Mouse (Mus musculus) limb, embryonic 14.5 days (tissue): Measurements from ENCODE around the gene Gm36176. TPM values are rescaled to one million over a fixed set of nuclear protein-coding genes. Genes with fewer than 3 reads are reported as not detected.

Source experiments
- ATAC-seq: fragments of 200-750 bp; cut with Nextera tagmentation; 2 replicates; pipeline ENCODE4 v1.8.0; 2017; ENCODE audit warnings: low read depth, moderate number of reproducible peaks, moderate TSS enrichment; ENCODE audit not compliant: low FRiP score
- DNase-seq: peaks from one replicate; pipeline ENCODE4 v3.0.0-alpha.2; 2015; ENCODE audit warnings: low spot score
- H3K27ac ChIP-seq: fragments of 300-500 bp; sonication (generic); replicated peaks from 2 replicates; pipeline ENCODE4 v1.5.1; 2014; ENCODE audit warnings: low read depth, mild to moderate bottlenecking, low read length, moderate library complexity, mixed read lengths
- H3K27me3 ChIP-seq: fragments of 300-500 bp; sonication (generic); 2 replicates; pipeline ENCODE4 v1.6.1; 2014; ENCODE audit warnings: low read length, mixed read lengths; ENCODE audit not compliant: control insufficient read depth, insufficient read depth
- H3K36me3 ChIP-seq: fragments of 300-500 bp; sonication (generic); 2 replicates; pipeline ENCODE4 v1.6.1; 2014; ENCODE audit warnings: mild to moderate bottlenecking, low read length, moderate library complexity, mixed read lengths; ENCODE audit not compliant: control insufficient read depth, insufficient read depth
- H3K4me1 ChIP-seq: fragments of 300-500 bp; sonication (generic); 2 replicates; pipeline ENCODE4 v1.6.1; 2014; ENCODE audit warnings: antibody characterized with exemption, low read length, mixed read lengths; ENCODE audit not compliant: control insufficient read depth, insufficient read depth
- H3K4me2 ChIP-seq: fragments of 300-500 bp; sonication (generic); replicated peaks from 2 replicates; pipeline ENCODE4 v1.6.1; 2014; ENCODE audit warnings: low read depth, mild to moderate bottlenecking, low read length, moderate library complexity; ENCODE audit not compliant: severe bottlenecking
- H3K4me3 ChIP-seq: fragments of 300-500 bp; sonication (generic); replicated peaks from 2 replicates; pipeline ENCODE4 v1.5.1; 2014; ENCODE audit warnings: low read length
- H3K9ac ChIP-seq: fragments of 300-500 bp; sonication (generic); 2 replicates; pipeline ENCODE4 v1.6.1; 2014; ENCODE audit warnings: mild to moderate bottlenecking, low read depth, low read length, moderate library complexity; ENCODE audit not compliant: severe bottlenecking
- H3K9me3 ChIP-seq: fragments of 300-500 bp; sonication (generic); 2 replicates; pipeline ENCODE4 v1.6.1; 2016; ENCODE audit warnings: low read length; ENCODE audit not compliant: control insufficient read depth
- POLR2A ChIP-seq: fragments of 200-500 bp; IDR thresholded peaks from 2 replicates; pipeline ENCODE4 v1.8.0; 2012; ENCODE audit warnings: inconsistent platforms, mild to moderate bottlenecking, moderate library complexity, borderline replicate concordance; ENCODE audit not compliant: insufficient read depth, insufficient read length; ENCODE audit errors: extremely low read depth
- WGBS: fragments of 180-500 bp; shearing (Covaris S2); extraction: QIAGEN DNeasy Blood & Tissue Kit; methylation state at CpG from one replicate; pipeline ENCODE4 v1.1.7; 2014; 5-methylcytosine and 5-hydroxymethylcytosine counted together
- polyA plus RNA-seq, 2 experiments: library from polyadenylated mRNA; depleted of rRNA in 1 of 2; stranded (reverse) in 1 of 2; unstranded in 1 of 2; fragments of >200 nt; fragmentation: Nextera tagmentation in 1 of 2; extraction: Ambion mirVana in 1 of 2; gene quantifications; 2 replicates each; pipeline versions ENCODE4 v1.2.1 to v1.2.3; 2012 to 2014

Gm36176 gene
- polyA plus RNA-seq, 2 experiments = not detected

DNA sequence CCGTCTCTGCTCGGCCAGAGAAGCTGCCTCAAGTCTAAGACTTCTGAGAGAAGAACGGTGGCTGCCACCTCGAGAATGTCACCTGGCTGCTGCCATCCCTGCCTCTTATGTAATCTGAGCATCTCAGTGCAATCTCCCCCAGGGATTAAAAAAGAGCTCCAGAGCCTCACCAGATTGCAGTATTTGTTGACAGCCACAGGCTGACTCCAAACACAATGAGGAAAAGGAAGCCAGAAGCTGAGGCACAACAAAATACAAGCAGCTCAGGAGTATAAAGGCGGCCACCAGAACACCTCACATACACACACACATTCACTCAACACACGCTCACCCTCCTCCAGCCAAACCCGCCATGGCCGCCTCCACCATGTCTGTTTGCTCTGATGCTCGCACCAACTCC lies 11.0 kb upstream of the Gm36176 start, which contains the start of gene Krtap10-10:
TSS of gene Krtap10-10 (plus strand) at position 301 of the 400 bp plus-strand sequence.
- no peak within 1 kb of the TSS for H3K9ac ChIP-seq
- H3K27ac ChIP-seq = no peak within 1 kb of the TSS
- no peaks in the 10 kb centered on the region for H3K27me3 ChIP-seq
- ATAC-seq (no peak), DNase-seq (no peak)
- no peak for TF ChIP-seq POLR2A
- H3K4me2 ChIP-seq = no peak within 1 kb of the TSS
- no peaks in the 10 kb centered on the region for H3K36me3 ChIP-seq
- H3K4me1 ChIP-seq = no peaks in the 10 kb centered on the region
- no peaks in the 10 kb centered on the region for H3K9me3 ChIP-seq
- WGBS = 64% methylated on average over 8 of the region's 9 CpGs
- H3K4me3 ChIP-seq = no peak within 1 kb of the TSS

DNA sequence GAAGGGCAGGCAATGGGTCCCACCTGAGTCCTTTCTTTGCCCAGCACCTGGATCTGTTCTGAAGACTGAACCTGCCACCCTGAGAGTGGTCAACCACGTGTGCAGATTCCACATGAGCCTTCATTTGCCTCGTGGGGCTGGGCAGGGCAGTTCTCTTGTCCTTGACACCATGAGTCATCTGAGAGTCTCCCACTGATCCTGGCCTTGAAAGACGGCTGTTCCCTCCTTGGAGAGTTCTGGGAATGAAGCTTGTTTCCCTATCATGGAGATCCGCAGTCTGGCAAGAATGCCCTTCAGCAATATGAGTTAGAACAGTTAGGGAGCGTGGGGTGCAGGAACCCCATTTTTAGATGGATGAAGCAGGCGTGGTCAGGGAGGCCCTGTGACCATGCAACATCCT lies 7.6 kb upstream of the Gm36176 start:
- TF ChIP-seq POLR2A = no peak
- 69% methylated on average over 6 of the region's 6 CpGs for WGBS
- Histone ChIP-seq H3K27me3 (no peaks in the 10 kb centered on the region), H3K4me2 (no peak overlapping the region), H3K36me3 (no peaks in the 10 kb centered on the region), H3K4me3 (no peak overlapping the region), H3K9me3 (peaks cover 8% of the 10 kb centered on the region; the same call in 1 of the 2 replicates), H3K27ac (no peak overlapping the region), H3K4me1 (no peaks in the 10 kb centered on the region), H3K9ac (no peak overlapping the region)
- ATAC-seq = no peak
- no peak for DNase-seq

GRCm38 (mm10) chr10:77846961-77847360 lies 358 bp downstream of the Gm36176 start:
- TF ChIP-seq POLR2A = no peak
- no peak overlapping the region for H3K27ac ChIP-seq

GRCm38 (mm10) chr10:77847538-77847937 lies 935 bp downstream of the Gm36176 start:
- H3K36me3 ChIP-seq = no peaks in the 10 kb centered on the region
- ATAC-seq (no peak), DNase-seq (no peak)
- no peak overlapping the region for H3K27ac ChIP-seq
- no peak overlapping the region for H3K4me2 ChIP-seq
- WGBS = 78% methylated on average over 2 of the region's 2 CpGs
- H3K4me1 ChIP-seq = no peaks in the 10 kb centered on the region
- peaks cover 10% of the 10 kb centered on the region; the same call in 1 of the 2 replicates for H3K9me3 ChIP-seq
- no peak overlapping the region for H3K4me3 ChIP-seq
- H3K27me3 ChIP-seq = no peaks in the 10 kb centered on the region
- H3K9ac ChIP-seq = no peak overlapping the region
- no peak for TF ChIP-seq POLR2A

More at GRCm38 (mm10) chr10:77846961-77847360, 358 bp downstream of the Gm36176 start:
- no peaks in the 10 kb centered on the region for H3K36me3 ChIP-seq
- no peak overlapping the region for H3K4me3 ChIP-seq
- no peak overlapping the region for H3K9ac ChIP-seq
- 24% methylated on average over 2 of the region's 2 CpGs for WGBS
- no peak overlapping the region for H3K4me2 ChIP-seq
- peaks cover 10% of the 10 kb centered on the region; the same call in 1 of the 2 replicates for H3K9me3 ChIP-seq
- H3K4me1 ChIP-seq = no peaks in the 10 kb centered on the region
- DNase-seq (no peak), ATAC-seq (no peak)
- H3K27me3 ChIP-seq = no peaks in the 10 kb centered on the region

- H3K27me3 ChIP-seq = no peaks in the 10 kb centered on the region
- no peak within 1 kb of the TSS for H3K4me3 ChIP-seq
- no peak within 1 kb of the TSS for H3K9ac ChIP-seq
- no peak for ATAC-seq
- TF ChIP-seq POLR2A = no peak
- no peak for DNase-seq
- 66% methylated on average over 9 of the region's 9 CpGs for WGBS
- H3K4me1 ChIP-seq = no peaks in the 10 kb centered on the region
- no peaks in the 10 kb centered on the region for H3K36me3 ChIP-seq
- H3K27ac ChIP-seq = no peak within 1 kb of the TSS
- H3K4me2 ChIP-seq = no peak within 1 kb of the TSS
- H3K9me3 ChIP-seq = no peaks in the 10 kb centered on the region
Measured at GRCm38 (mm10) chr10:77852559-77852958, 6.0 kb downstream of the Gm36176 start, which contains the start of gene Gm10318. Gm10318 (plus strand) TSS chr10:77852859.

- H3K9me3 ChIP-seq = no peaks in the 10 kb centered on the region
- 50% methylated on average over 7 of the region's 7 CpGs for WGBS
Measured at GRCm38 (mm10) chr10:77861675-77862074, 15.1 kb downstream of the Gm36176 start, which contains the start of gene Gm3285. Gm3285 (plus strand) TSS chr10:77861975.

More at GRCm38 (mm10) chr10:77861675-77862074, 15.1 kb downstream of the Gm36176 start, which contains the start of gene Gm3285:
- Histone ChIP-seq H3K9ac (no peak within 1 kb of the TSS), H3K27me3 (no peaks in the 10 kb centered on the region), H3K4me2 (no peak within 1 kb of the TSS), H3K36me3 (no peaks in the 10 kb centered on the region), H3K4me3 (no peak within 1 kb of the TSS), H3K4me1 (no peaks in the 10 kb centered on the region), H3K27ac (no peak within 1 kb of the TSS)
- no peak for TF ChIP-seq POLR2A
- DNase-seq = no peak
- ATAC-seq = no peak
